8 mouse cellular contexts compared by ENCODE assay signal in genomic region chr7:48928364-48928763, GRCm38 (mm10). TPM values are rescaled to one million over a fixed set of nuclear protein-coding genes. Genes with fewer than 3 reads are reported as not detected.
DNase-seq lines count a peak whose midpoint lies in the region; ATAC-seq and TF ChIP-seq lines count a peak whose summit lies in the region.

No protein-coding gene starts in this region.

- CTCF ChIA-PET in Patski (lab: Charles Lee), result interaction anchor here (0.8 to 2.8 kb wide), 18 partner anchors 9 to 197 kb away, joined by 3 to 11 read pairs (median 4); no protein-coding TSS in a partner anchor

- no peaks in the 10 kb centered on the region for H3K9me3 ChIP-seq in heart, embryonic 10.5 days

- POLR2A ChIA-PET in Patski (lab: Charles Lee), result no interaction called here

- no peaks in the 10 kb centered on the region for H3K79me3 ChIP-seq in C2C12 (ENCODE audit: low read depth)

- H3K27me3 ChIP-seq in C2C12 (ENCODE audit: control insufficient read depth, insufficient read depth, insufficient read length), result no peaks in the 10 kb centered on the region
- H3K27me3 ChIP-seq in Patski, result no peaks in the 10 kb centered on the region
- no peaks in the 10 kb centered on the region for H3K27me3 ChIP-seq in heart, embryonic 10.5 days (ENCODE audit: insufficient read depth, poor library complexity, severe bottlenecking)

- TF ChIP-seq CTCF in C2C12 (IDR thresholded peaks at IDR 0.05; ENCODE audit: control insufficient read depth, insufficient read depth, insufficient read length) (peak; percentile 77), Patski (IDR thresholded peaks at IDR 0.05) (peak; percentile 75)
- peak; percentile 88 for TF ChIP-seq CTCF in layer of hippocampus, adult 2 months (conservative IDR thresholded peaks at IDR 0.05)

- H3K27ac ChIP-seq in heart, embryonic 10.5 days, result 0 out of 2 replicates have a peak overlapping the region, but pooled peaks have one; percentile 42
- no peak overlapping the region for H3K27ac ChIP-seq in layer of hippocampus, adult 2 months

- no peaks in the 10 kb centered on the region for H3K79me2 ChIP-seq in C2C12 (ENCODE audit: control insufficient read depth, insufficient read depth)

- no peak for DNase-seq in Patski (ENCODE audit: low read depth, low spot score)
- DNase-seq in cerebellum, postnatal 14 days, result peak; percentile 89 to 93
- DNase-seq in heart, embryonic 10.5 days (ENCODE audit: low spot score), result no peak
- peak; percentile 44 to 77 for DNase-seq in layer of hippocampus, adult 2 months (ENCODE audit: low spot score in 2 of 2)
- peak; percentile 80 for DNase-seq in lung, postnatal 14 days
- DNase-seq in retina, postnatal 7 days (ENCODE audit: low read depth, low spot score), result peak; percentile 33
- DNase-seq in yolk sac, embryonic 10.5 days (ENCODE audit: low spot score), result no peak

- H3K4me1 ChIP-seq in heart, embryonic 10.5 days, result peaks cover 46% of the 10 kb centered on the region

- in situ Hi-C loops in Patski (cut with MboI; ENCODE audit: low pct_unique_long_range_greater_than_20kb), result no loop called here

- no peak overlapping the region for H3ac ChIP-seq in C2C12 (ENCODE audit: control insufficient read depth, insufficient read length, low read depth)

- WGBS in heart, embryonic 10.5 days, result 14% methylated on average over 3 of the region's 3 CpGs

- no peaks in the 10 kb centered on the region for H3K36me3 ChIP-seq in C2C12 (ENCODE audit: control insufficient read depth, insufficient read depth)
- no peaks in the 10 kb centered on the region for H3K36me3 ChIP-seq in heart, embryonic 10.5 days

- peak; percentile 83 for ATAC-seq in Patski

- no peak overlapping the region for H3K4me3 ChIP-seq in C2C12 (ENCODE audit: insufficient read depth, poor library complexity, severe bottlenecking)
- no peak overlapping the region for H3K4me3 ChIP-seq in heart, embryonic 10.5 days
- H3K4me3 ChIP-seq in layer of hippocampus, adult 2 months, result no peak overlapping the region

TF ChIP-seq in C2C12, 6 proteins besides CTCF, POLR2A, EP300 and RAD21:
- no peak for TF ChIP-seq MYOD1 (IDR thresholded peaks at IDR 0.05; ENCODE audit: control insufficient read depth, insufficient read length, low read depth)
TF ChIP-seq in C2C12: peak in this region for 0.

RNA-seq across cellular contexts. Expression of gene Nav2, which starts 19.8 kb away (rescaled TPM):
- polyA plus RNA-seq in C2C12 (2012; fragmentation: generic; extraction: Trizol) (4.7 TPM), Patski (2021) (13.3 TPM)
- 23.3 and 27.7 TPM in 2 replicates for polyA plus RNA-seq in heart, embryonic 10.5 days (2016; fragmentation: Nextera tagmentation; extraction: Ambion mirVana)
- total RNA-seq in layer of hippocampus, adult 2 months (2021), result 100 to 1,000 TPM in 1 of 2 experiments, 10 to 100 TPM in 1; 84.8 to 106 TPM

RNA-seq across cellular contexts. Expression of gene E2f8, which starts 47.0 kb away (rescaled TPM):
- polyA plus RNA-seq in C2C12 (2012; fragmentation: generic; extraction: Trizol) (28.2 TPM), Patski (2021) (8.7 TPM)
- polyA plus RNA-seq in heart, embryonic 10.5 days (2016; fragmentation: Nextera tagmentation; extraction: Ambion mirVana), result 21.9 and 25.4 TPM in 2 replicates
- total RNA-seq in layer of hippocampus, adult 2 months (2021), result under 1 TPM; 0.25 to 0.49 TPM

Comparison
In these comparisons a context has a peak if more than half of its experiments do, and no peak if none do; other contexts are left out.
1. DNase-seq: peak in cerebellum, postnatal 14 days (2 of 2), layer of hippocampus, adult 2 months (2 of 2), lung, postnatal 14 days (single experiment) and retina, postnatal 7 days (single experiment); none in Patski (single experiment), heart, embryonic 10.5 days (single experiment) and yolk sac, embryonic 10.5 days (single experiment).
2. Peak in every context shown above with its lines, with median percentiles within 50 percentile points of each other: CTCF ChIP-seq.